Mouse (Mus musculus): ENCODE measurements around the gene Sez6l2.

DNA sequence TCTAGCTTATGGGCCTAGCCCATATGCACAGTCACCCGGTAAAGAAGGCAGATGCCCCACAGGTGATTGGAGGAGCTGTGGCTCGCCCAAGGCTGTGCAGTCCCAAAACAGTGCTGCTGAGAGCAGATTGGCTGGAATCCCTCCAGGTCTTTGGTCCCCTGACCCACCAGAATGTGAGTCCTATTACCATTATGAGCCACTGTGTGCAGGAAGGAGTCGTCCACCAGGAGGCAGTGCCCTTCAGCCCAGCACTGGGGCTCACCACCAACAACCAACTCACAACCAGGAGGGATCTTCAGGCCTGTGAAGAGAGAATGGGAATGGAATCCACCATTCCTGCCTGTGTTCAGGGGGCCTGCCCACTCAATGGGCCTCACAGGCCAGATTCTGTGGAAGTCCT is 3.8 kb upstream of the Sez6l2 start:
- TF ChIP-seq CTCF (IDR thresholded peaks at IDR 0.05; ENCODE audit: borderline replicate concordance, insufficient read depth, low read length) (peak; percentile 79; the same call in 1 of the 2 replicates), POLR2A (IDR thresholded peaks at IDR 0.05; ENCODE audit: low read depth, low read length) (no peak)

Measured in embryonic fibroblast, embryonic 13.5 days (primary cell).